Mouse (Mus musculus): ENCODE results near the gene Thrb. TPM values are rescaled to one million over a fixed set of nuclear protein-coding genes. Genes with fewer than 3 reads are reported as not detected.

Gene Thrb
- polyA plus RNA-seq, 1 experiment, result not detected

- TF ChIP-seq POLR2A (IDR thresholded peaks at IDR 0.05; ENCODE audit: borderline replicate concordance, low read depth, low read length) (no peak), CTCF (IDR thresholded peaks at IDR 0.05; ENCODE audit: low read depth, low read length) (no peak)
- peaks cover 2% of the 10 kb centered on the region; the same call in 1 of the 2 replicates for H3K4me1 ChIP-seq (ENCODE audit: control insufficient read depth, insufficient read depth, low read length)
- H3K27ac ChIP-seq (ENCODE audit: insufficient read depth, low read depth, low read length), result no peak overlapping the region
- no peak overlapping the region for H3K4me3 ChIP-seq (ENCODE audit: insufficient read depth, low read length)
These were observed 93.4 kb downstream of the Thrb start for GRCm38 (mm10) chr14:17753429-17753828.

DNA sequence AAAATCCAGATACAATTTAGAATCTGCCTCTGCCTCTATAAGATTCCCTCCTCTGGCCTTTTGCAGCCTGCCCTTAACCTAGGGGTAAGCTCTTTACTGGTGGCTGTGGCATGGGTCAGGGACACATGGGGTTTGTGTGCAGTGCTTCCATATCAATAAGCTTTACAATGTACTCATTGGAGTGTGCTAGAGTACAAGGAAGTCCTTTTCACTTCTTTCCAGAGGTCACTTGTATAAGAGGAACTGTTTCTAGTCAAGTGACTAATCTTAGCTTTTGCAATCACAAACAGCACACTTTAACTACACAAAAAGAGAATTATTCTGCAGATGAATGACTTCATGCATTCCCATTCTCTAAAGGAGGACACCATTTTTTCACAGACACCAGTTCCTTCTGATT, 96.7 kb downstream of the Thrb start:
- H3K4me3 ChIP-seq (ENCODE audit: insufficient read depth, low read length), result no peak overlapping the region
- peaks cover 2% of the 10 kb centered on the region; the same call in 1 of the 2 replicates for H3K4me1 ChIP-seq (ENCODE audit: control insufficient read depth, insufficient read depth, low read length)
- no peak overlapping the region for H3K27ac ChIP-seq (ENCODE audit: insufficient read depth, low read depth, low read length)
- no peak for TF ChIP-seq CTCF (IDR thresholded peaks at IDR 0.05; ENCODE audit: low read depth, low read length)
- TF ChIP-seq POLR2A (IDR thresholded peaks at IDR 0.05; ENCODE audit: borderline replicate concordance, low read depth, low read length), result no peak

DNA sequence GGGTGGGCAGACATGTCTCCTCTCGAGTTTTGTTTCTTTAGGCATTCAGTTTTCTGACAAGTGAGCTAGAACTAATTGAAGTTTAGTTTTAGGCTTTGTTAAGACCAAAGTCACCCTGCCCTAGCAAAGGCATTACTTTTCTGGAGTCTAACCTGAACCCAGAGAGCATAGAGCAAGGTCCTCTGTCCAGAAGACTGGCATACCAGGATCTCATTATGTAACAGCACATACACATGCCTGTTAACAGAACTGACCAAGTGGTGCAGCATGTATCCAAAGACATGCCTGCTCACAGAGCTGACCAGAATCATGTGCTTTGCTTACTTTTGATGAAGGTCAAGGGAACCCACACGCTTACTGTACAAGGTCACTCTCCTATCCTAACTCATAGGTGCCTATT, 107.9 kb downstream of the Thrb start:
- no peak overlapping the region for H3K27ac ChIP-seq (ENCODE audit: insufficient read depth, low read depth, low read length)
- H3K4me3 ChIP-seq (ENCODE audit: insufficient read depth, low read length), result no peak overlapping the region
- no peak for TF ChIP-seq CTCF (IDR thresholded peaks at IDR 0.05; ENCODE audit: low read depth, low read length)
- TF ChIP-seq POLR2A (IDR thresholded peaks at IDR 0.05; ENCODE audit: borderline replicate concordance, low read depth, low read length), result no peak

GRCm38 (mm10) chr14:17774404-17774803, 114.3 kb downstream of the Thrb start:
- Histone ChIP-seq H3K27ac (ENCODE audit: insufficient read depth, low read depth, low read length) (no peak overlapping the region), H3K4me3 (ENCODE audit: insufficient read depth, low read length) (no peak overlapping the region), H3K4me1 (ENCODE audit: control insufficient read depth, insufficient read depth, low read length) (no peaks in the 10 kb centered on the region)
- no peak for TF ChIP-seq POLR2A (IDR thresholded peaks at IDR 0.05; ENCODE audit: borderline replicate concordance, low read depth, low read length)
- no peak for TF ChIP-seq CTCF (IDR thresholded peaks at IDR 0.05; ENCODE audit: low read depth, low read length)

More for the DNA sequence above, 107.9 kb downstream of the Thrb start:
- no peaks in the 10 kb centered on the region for H3K4me1 ChIP-seq (ENCODE audit: control insufficient read depth, insufficient read depth, low read length)

- Histone ChIP-seq H3K4me3 (ENCODE audit: insufficient read depth, low read length) (no peak overlapping the region), H3K4me1 (ENCODE audit: control insufficient read depth, insufficient read depth, low read length) (no peaks in the 10 kb centered on the region), H3K27ac (ENCODE audit: insufficient read depth, low read depth, low read length) (no peak overlapping the region)
- TF ChIP-seq CTCF (IDR thresholded peaks at IDR 0.05; ENCODE audit: low read depth, low read length) (no peak), POLR2A (IDR thresholded peaks at IDR 0.05; ENCODE audit: borderline replicate concordance, low read depth, low read length) (no peak)
These were observed 121.9 kb downstream of the Thrb start for GRCm38 (mm10) chr14:17781921-17782320.

- no peak overlapping the region for H3K4me3 ChIP-seq (ENCODE audit: insufficient read depth, low read length)
- TF ChIP-seq CTCF (IDR thresholded peaks at IDR 0.05; ENCODE audit: low read depth, low read length) (no peak), POLR2A (IDR thresholded peaks at IDR 0.05; ENCODE audit: borderline replicate concordance, low read depth, low read length) (no peak)
- no peaks in the 10 kb centered on the region for H3K4me1 ChIP-seq (ENCODE audit: control insufficient read depth, insufficient read depth, low read length)
- H3K27ac ChIP-seq (ENCODE audit: insufficient read depth, low read depth, low read length), result no peak overlapping the region
These were observed 124.2 kb downstream of the Thrb start for GRCm38 (mm10) chr14:17784207-17784806.

GRCm38 (mm10) chr14:17785370-17785769, 125.3 kb downstream of the Thrb start:
- no peak for TF ChIP-seq CTCF (IDR thresholded peaks at IDR 0.05; ENCODE audit: low read depth, low read length)
- no peak for TF ChIP-seq POLR2A (IDR thresholded peaks at IDR 0.05; ENCODE audit: borderline replicate concordance, low read depth, low read length)
- no peaks in the 10 kb centered on the region for H3K4me1 ChIP-seq (ENCODE audit: control insufficient read depth, insufficient read depth, low read length)
- H3K4me3 ChIP-seq (ENCODE audit: insufficient read depth, low read length), result no peak overlapping the region
- no peak overlapping the region for H3K27ac ChIP-seq (ENCODE audit: insufficient read depth, low read depth, low read length)

DNA sequence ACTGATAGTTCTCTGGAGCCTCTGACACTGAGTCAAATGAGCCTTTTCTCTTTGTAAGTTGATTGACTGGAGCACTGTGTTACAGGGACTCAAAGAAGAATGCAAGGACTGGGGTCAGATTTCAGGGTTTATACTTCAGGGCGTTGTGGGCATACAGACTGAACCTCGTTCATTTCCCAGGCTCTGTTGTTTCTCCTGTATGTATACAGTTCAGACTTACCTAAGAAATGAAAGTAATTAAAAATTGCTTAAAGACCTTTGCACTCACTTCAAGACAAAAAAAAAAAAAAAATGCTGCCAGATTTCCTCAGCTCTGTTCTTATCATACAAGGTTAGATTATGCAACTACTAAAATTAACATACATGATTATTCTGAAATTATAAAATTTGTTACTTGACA, 126.2 kb downstream of the Thrb start:
- no peak overlapping the region for H3K4me3 ChIP-seq (ENCODE audit: insufficient read depth, low read length)
- no peaks in the 10 kb centered on the region for H3K4me1 ChIP-seq (ENCODE audit: control insufficient read depth, insufficient read depth, low read length)
- TF ChIP-seq CTCF (IDR thresholded peaks at IDR 0.05; ENCODE audit: low read depth, low read length), result no peak
- TF ChIP-seq POLR2A (IDR thresholded peaks at IDR 0.05; ENCODE audit: borderline replicate concordance, low read depth, low read length), result no peak
- H3K27ac ChIP-seq (ENCODE audit: insufficient read depth, low read depth, low read length), result no peak overlapping the region

DNA sequence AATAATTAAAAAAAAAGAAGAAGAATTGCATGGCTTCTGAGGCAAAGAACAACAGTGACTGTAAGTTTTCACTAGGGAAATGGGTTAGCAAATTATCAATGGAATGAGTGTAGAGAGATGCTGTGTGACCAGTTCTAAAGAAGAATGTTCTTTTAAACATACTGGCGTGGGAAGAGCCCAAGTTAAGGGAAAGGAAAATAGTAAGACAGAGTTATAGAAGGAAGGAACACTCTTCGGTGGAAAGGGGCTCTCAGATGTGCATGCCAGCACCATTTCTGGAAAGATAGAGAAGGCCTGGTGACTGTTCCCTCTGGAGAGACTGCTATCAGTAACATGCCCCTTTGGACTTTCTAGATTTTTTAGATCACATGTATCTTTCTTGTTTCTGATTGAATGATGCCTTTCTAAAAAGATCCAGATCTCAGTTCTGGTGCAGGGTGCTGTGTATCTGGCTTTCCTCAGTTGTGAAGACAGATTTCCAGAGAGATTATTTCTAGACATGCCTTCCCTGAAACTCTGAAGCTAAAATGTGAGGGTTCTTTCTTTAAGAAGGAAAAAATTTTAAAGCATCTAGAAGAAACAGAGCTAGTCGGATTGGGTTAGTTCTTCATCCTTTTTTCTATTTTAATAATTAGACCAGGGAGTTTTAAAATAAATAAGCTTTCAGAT, 144.0 kb downstream of the Thrb start:
- H3K4me1 ChIP-seq (ENCODE audit: control insufficient read depth, insufficient read depth, low read length), result no peaks in the 10 kb centered on the region
- TF ChIP-seq CTCF (IDR thresholded peaks at IDR 0.05; ENCODE audit: low read depth, low read length), result no peak
- TF ChIP-seq POLR2A (IDR thresholded peaks at IDR 0.05; ENCODE audit: borderline replicate concordance, low read depth, low read length), result no peak
- H3K4me3 ChIP-seq (ENCODE audit: insufficient read depth, low read length), result no peak overlapping the region
- H3K27ac ChIP-seq (ENCODE audit: insufficient read depth, low read depth, low read length), result no peak overlapping the region

DNA sequence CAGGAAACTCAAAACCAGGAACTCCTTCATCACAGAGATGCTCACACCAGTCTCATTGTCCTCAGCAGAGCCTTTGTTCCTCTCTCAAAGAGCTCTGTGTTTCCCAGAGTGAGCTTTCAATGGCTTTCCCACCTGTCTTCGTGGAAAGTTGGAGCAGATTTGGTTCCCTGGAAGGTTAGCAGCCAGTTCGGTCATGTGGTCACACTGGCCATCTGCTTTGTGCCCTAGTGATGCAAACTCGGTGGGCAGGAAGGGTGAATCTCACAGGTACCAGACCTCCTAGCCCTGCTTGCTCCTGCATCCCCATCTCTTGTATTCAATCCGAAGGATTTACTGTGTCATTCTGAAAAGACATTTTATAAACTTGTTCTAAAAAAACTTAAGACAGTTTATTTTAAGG, 151.0 kb downstream of the Thrb start:
- no peak overlapping the region for H3K4me3 ChIP-seq (ENCODE audit: insufficient read depth, low read length)
- no peak overlapping the region for H3K27ac ChIP-seq (ENCODE audit: insufficient read depth, low read depth, low read length)
- TF ChIP-seq CTCF (IDR thresholded peaks at IDR 0.05; ENCODE audit: low read depth, low read length) (no peak), POLR2A (IDR thresholded peaks at IDR 0.05; ENCODE audit: borderline replicate concordance, low read depth, low read length) (no peak)

More for the DNA sequence above, 151.0 kb downstream of the Thrb start:
- H3K4me1 ChIP-seq (ENCODE audit: control insufficient read depth, insufficient read depth, low read length), result no peaks in the 10 kb centered on the region
